Mouse (Mus musculus) olfactory bulb, adult 2 months (tissue): Measurements from ENCODE around the gene Nfic.

Experiments used
- CTCF ChIP-seq: fragments of 200-500 bp; IDR thresholded peaks from 2 replicates; pipeline ENCODE4 v1.5.1; 2012; ENCODE audit warnings: low read depth, mild to moderate bottlenecking, low read length, moderate library complexity; ENCODE audit not compliant: insufficient read depth
- POLR2A ChIP-seq: fragments of 200-500 bp; IDR thresholded peaks from 2 replicates; pipeline ENCODE4 v1.6.1; 2012; ENCODE audit warnings: mild to moderate bottlenecking, low read depth, low read length, moderate library complexity; ENCODE audit not compliant: insufficient read depth

DNA sequence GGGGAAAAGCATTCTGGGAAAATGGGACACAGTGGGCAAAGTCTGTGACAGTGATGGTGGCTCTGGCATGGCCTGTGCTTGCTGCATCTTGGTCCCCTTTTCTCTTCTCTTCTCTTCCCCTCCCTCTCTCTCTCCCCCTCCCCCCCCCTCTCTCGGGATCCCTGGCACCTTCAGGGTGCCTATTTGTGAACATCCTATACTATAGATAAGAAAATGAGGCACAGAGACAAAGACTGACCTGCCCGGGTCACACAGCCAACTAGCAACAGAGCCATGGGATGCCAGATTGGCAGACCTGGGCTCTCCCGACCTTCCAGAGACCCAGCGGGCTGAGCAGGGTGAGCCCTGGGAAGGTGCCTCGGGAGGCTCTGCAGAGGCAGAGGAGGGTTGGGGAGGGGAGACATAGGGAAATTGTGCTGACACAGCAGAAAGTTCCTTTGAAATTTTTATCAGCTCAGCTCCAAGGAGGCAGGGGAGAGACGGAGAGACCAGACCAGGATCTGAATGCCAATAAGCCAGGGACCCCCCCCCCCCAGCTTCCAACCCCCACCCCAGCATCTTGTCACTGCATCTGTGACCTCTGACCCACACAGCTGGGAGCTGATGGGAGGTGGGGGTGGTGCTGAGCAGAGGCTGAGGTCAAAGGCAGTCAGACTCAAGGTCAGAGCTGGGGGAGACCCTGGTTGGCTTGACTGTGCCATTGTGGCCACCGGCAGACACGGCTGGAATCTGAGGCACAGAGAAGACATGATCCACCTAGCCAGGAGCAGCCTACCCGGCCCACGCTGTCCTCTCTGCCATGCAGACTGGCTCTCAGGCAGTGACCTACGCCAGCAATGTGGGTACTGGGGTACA, 37.0 kb downstream of the Nfic start:
- TF ChIP-seq POLR2A (no peak), CTCF (no peak)
